Mouse (Mus musculus) frontal cortex, postnatal 10 days (tissue): Measurements from ENCODE around the gene Lgals1.
"Not testable (repeated sequence)": the region's sequence is repeated elsewhere in the genome, so short reads cannot be mapped to it uniquely, and the experiment has no call there.

ENCODE experiments used
- DNase-seq, 2 experiments: peaks; one replicate each; pipeline ENCODE4 v3.0.0; 2022; ENCODE audit warnings: low spot score in 2 of 2, mixed read lengths in 1 of 2

Lgals1 gene

GRCm38 (mm10) chr15:78926021-78926919 is at the start of gene Lgals1:
Lgals1 (plus strand) TSS chr15:78926725.
- peak; percentile 63 to 64 for DNase-seq

DNA sequence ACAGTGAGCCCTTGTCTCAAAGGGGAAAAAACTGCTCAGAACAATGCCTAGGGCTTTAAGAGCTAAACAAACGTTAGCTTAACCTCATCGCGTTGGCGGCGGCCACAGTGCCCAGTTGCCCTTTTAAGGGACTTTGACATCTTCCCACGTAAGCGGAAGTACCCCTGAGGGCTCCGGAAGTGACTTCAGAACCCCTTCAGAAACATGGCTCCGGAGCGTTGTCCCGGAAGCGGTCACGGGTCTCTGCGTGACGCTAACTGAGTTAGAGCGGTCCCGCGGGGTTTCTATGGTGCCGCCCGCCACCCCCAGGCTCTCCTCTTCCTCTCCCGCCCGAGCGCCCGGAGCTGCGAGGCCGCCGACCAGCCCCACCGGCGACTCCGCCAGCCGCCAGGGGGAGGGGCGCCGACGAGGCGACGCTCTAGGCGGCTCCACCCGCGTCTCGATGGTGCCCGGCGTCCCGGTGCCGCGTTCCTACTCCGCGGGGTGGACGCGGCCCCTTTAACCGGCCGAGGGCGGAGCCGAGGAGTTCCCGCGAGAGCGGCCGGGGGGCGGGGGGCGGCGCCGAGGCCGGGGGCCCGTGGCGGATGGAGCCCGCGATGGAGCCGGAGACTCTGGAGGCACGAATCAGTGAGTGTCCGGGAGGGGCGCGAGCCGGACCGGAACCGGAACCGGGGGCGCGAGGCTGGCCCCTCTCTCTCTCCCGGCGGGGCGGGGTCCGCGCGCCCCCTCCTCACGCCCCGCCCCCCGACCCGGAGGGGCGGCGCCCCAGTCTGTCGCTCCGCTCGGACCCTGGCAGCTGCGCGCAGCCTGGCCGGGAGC is 49.3 kb upstream of the Lgals1 start, which contains the start of gene Gga1:
TSS of gene Gga1 (plus strand) at position 200 of the 819 bp plus-strand sequence.
- DNase-seq: peak; percentile 94 to 95

GRCm38 (mm10) chr15:78877810-78878390 is 48.6 kb upstream of the Lgals1 start:
- no peak for DNase-seq

DNA sequence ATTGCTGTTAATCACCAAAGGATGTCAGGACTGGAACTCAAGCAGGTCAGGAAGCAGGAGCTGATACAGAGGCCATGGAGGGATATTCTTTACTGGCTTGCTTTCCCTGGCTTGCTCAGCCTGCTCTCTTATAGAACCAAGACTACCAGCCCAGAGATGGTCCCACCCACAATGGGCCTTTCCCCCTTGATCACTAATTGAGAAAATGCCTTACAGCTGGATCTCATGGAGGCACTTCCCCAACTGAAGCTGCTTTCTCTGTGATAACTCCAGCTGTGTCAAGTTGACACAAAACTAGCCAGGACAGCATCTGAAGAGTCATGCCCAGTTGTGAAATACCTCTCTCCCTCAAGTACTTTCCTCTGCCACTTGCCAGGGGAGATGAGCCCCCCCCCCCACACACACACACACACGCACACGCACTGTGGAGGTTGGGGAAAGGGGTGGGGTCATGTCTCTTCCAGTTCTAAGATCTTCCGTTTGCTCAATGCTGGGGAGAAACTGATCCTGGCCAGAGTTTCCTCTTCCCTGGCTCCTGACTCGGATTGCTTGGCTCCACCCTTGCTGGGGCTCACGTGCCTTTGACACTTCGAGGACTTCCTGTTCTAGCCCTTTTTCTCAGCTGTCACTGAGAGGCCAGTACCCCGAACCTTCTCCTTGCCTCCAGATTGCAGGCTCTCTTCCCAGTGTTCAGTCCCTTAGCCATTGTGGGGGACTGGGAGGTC is 47.6 kb upstream of the Lgals1 start:
- not testable (repeated sequence) for DNase-seq

DNA sequence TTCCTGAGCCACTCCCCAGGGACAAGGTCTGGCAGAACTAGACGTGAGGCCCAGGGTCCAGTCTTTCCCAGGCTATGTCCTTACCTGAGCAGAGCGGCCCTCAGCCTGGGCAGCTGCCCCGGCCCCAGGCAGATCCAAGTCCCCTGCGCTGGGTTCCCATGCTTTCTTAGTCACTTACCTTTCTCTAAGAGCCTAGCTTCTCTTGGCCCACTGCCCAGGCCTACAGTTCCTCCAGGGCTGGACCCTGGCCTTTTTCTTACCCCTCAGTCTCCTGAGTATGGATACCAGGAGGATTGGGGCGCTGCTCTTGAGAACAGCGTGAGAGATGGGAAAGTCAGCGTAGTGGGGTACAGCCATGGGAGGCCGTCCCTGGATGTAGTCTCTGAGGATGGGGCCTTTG is 46.1 kb upstream of the Lgals1 start:
- no peak for DNase-seq

DNA sequence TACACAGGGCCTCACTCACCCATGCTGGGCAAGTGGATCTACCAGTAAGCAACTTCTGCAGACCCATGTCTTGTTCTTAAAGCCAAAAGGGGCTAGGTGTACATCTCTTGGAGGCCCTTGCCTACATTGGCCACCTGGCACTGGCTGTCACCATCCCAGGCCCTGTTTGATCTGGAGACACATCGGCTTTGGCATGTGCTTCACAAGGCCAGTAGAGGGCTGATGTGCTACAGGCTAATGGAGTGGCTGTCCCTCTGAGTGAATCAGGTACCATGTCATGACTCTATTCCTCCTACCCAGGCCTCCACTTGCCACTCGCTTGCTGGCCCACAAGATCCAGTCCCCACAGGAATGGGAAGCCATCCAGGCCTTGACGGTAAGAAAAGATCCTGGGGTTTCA is 44.7 kb upstream of the Lgals1 start:
- no peak for DNase-seq

- DNase-seq: no peak
Measured at GRCm38 (mm10) chr15:78889401-78889853, 37.1 kb upstream of the Lgals1 start.

DNA sequence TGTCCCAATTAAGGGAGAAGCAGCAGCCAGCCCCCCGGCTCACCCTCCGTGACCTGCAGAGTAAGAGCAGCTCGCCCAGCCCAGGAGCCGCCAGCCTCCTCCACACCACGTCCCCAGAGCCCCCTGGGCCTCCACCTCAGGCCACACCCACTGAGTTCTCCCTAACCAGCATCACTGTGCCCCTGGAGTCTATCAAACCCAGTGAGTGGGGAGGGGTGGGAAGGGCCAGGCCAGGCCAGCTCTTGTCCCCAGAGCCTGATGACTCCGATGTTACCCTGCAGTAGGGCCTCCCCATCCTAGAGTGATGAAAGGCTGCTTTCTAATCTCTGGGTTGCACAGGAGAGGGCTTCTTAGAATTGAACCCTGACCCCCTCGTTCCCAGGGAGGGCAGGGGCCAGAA is 34.1 kb upstream of the Lgals1 start:
- DNase-seq: no peak

- no peak for DNase-seq
Measured at GRCm38 (mm10) chr15:78894726-78895125, 31.8 kb upstream of the Lgals1 start.

- no peak for DNase-seq
Measured at GRCm38 (mm10) chr15:78895741-78896140, 30.8 kb upstream of the Lgals1 start.

DNA sequence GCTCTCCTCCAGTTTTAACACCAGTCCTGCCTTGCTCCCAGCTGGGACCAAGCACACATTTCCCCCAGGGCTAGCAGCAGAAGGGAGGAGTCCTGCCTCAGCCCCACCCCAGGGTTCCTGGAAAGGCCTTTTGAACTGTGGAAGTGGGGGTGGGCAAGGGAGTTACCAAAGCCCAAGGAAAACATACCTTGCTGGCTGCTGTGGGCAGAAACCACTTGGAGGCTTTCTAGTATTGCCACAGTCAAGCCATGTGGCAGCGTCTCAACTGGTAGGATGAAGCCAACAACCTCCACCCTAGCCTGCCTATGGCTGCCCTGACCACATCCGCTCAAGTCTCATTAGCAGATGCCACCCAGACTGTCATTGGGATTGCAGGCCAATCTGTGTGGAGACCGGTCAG is 30.4 kb upstream of the Lgals1 start:
- DNase-seq: no peak

DNA sequence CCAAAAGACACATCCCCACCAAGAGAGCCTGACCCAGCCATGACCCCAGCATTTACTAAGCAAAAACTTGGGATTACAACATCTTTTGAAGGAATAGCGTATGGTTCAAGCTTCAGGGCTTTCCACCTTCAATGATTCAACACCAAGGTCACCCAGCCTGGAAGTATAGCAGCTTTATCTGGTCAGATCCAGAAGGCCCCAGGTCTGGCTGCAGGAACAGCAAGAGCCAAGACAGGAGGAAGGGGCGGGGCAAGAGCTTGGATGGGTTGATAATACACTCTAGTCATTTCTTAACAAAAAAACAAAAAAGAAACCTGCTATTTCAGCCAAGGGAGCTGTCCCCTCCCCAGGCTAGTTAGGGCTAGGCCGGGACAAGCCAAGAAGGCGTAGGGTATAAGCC is 29.0 kb upstream of the Lgals1 start:
- DNase-seq: no peak

- no peak for DNase-seq
Measured at GRCm38 (mm10) chr15:78898507-78899001, 28.0 kb upstream of the Lgals1 start.

DNA sequence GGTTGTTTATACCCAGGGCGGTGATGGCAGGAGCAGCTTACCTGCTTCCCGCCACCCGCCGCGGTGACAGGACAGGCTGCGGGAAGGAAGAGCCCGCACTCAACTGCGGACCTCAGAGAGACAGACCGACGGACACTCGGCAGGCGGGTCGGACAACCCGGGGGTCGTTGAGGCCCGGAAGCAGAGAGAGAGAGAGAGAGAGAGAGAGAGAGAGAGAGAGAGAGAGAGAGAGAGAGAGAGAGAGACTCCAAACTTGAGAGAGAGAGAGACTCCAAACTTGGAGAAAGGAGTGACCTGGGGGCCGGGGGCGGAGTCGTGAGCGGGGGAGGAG is 27.2 kb upstream of the Lgals1 start, which contains the start of gene Gm49510:
TSS of gene Gm49510 (plus strand) at position 259 of the 331 bp plus-strand sequence.
- DNase-seq: no peak

DNA sequence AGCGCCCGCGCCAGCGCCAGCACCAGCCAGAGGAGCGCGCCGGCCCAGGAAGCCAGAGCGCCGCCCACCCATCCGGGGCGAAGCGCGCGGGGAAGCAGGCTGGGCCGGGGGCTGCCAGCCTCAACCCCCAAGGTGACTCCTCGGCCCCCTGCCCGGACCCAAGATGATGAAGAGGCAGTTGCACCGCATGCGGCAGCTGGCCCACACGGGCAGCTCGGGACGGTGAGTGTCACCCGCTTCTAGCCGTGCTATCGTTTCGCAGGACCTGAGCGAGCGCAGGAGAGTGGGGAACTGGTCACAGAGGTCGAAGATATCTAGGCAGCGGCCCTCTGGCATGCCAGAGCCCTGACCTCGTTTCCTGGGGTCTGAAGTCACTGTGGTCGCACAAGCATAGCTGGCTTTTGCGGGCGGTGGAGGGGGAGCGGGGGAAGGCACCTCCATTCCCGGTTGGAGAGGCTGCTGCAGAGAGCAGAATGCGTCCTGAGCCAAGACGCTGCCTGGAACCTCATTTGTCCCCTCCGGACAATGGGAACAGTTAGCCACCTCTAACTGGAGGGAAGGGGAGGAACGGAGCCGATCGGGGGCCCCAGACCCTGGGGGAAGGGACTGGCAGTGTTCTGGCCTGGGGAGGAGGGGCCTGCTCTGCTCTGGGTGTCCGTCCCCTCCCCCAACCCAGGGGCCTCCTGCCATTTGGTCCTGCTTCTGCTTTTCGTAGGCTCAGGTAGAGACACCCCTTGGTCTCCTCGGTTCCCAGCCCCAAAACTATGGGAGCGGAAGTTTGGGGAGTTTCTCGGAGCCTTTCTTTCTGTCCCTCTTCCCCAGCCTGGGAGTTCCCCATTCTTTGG is 26.6 kb upstream of the Lgals1 start, which contains the start of gene Sh3bp1:
TSS of gene Sh3bp1 (plus strand) at position 29 of the 845 bp plus-strand sequence.
- DNase-seq: peak in 1 of 2 experiments; percentile 53

GRCm38 (mm10) chr15:78900585-78901421 is 25.7 kb upstream of the Lgals1 start:
- no peak for DNase-seq

- DNase-seq: no peak
Measured at GRCm38 (mm10) chr15:78901422-78901789, 25.1 kb upstream of the Lgals1 start.

GRCm38 (mm10) chr15:78903243-78903642 is 23.3 kb upstream of the Lgals1 start:
- peak in 1 of 2 experiments; percentile 75 for DNase-seq

DNA sequence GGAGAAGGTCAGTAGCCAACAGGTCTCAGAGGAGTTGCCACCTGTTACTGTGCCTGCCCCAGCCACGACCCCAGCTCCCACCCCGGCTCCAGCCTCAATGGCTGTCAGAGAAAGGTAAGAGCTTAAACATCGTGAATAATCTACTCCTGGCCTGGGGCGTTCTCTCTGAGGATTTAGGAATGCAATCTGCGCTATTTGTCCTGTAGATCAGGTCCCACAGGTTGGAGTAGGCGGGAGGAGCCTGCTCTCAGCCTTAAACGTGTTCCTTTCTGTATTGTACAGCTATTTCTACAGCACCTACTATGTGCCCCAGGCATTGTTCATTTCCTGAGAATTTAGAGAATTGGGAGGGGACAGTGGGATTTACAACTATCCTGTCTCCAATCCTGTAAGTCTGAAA is 18.1 kb upstream of the Lgals1 start:
- DNase-seq: no peak
